Mouse (Mus musculus) midbrain, postnatal 0 days (tissue): Measurements from ENCODE around the gene Naa15. TPM values are rescaled to one million over a fixed set of nuclear protein-coding genes. Genes with fewer than 3 reads are reported as not detected.
"Not testable (repeated sequence)": the region's sequence is repeated elsewhere in the genome, so short reads cannot be mapped to it uniquely, and the experiment has no call there.

ENCODE experiments used
- ATAC-seq: fragments of 200-750 bp; cut with Nextera tagmentation; 2 replicates; pipeline ENCODE4 v1.8.0; 2017; ENCODE audit warnings: moderate number of reproducible peaks, mild to moderate bottlenecking, moderate TSS enrichment, moderate library complexity; ENCODE audit not compliant: low FRiP score
- DNase-seq: peaks from one replicate; pipeline ENCODE4 v3.0.0-alpha.2; 2015; ENCODE audit warnings: low spot score
- H3K27ac ChIP-seq: fragments of 300-500 bp; sonication (generic); 2 replicates; pipeline ENCODE4 v1.5.1; 2014; ENCODE audit warnings: low read depth, mild to moderate bottlenecking, low read length, mixed read lengths
- H3K27me3 ChIP-seq: fragments of 300-500 bp; sonication (generic); 2 replicates; pipeline ENCODE4 v1.6.1; 2014; ENCODE audit warnings: low read length, control low read depth, mixed read lengths; ENCODE audit not compliant: insufficient read depth
- H3K36me3 ChIP-seq: fragments of 300-500 bp; sonication (generic); 2 replicates; pipeline ENCODE4 v1.6.1; 2014; ENCODE audit warnings: low read length, control low read depth, mixed read lengths; ENCODE audit not compliant: insufficient read depth
- H3K4me1 ChIP-seq: fragments of 300-500 bp; sonication (generic); 2 replicates; pipeline ENCODE4 v1.6.1; 2014; ENCODE audit warnings: mild to moderate bottlenecking, control low read depth, antibody characterized with exemption, low read length, mixed read lengths; ENCODE audit not compliant: insufficient read depth
- H3K4me2 ChIP-seq: fragments of 300-500 bp; sonication (generic); 2 replicates; pipeline ENCODE4 v1.6.1; 2014; ENCODE audit warnings: low read depth, mild to moderate bottlenecking, low read length, mixed read lengths; ENCODE audit not compliant: poor library complexity, severe bottlenecking
- H3K4me3 ChIP-seq: fragments of 300-500 bp; sonication (generic); 2 replicates; pipeline ENCODE4 v1.5.1; 2014; ENCODE audit warnings: low read depth, mild to moderate bottlenecking, low read length, moderate library complexity
- H3K9ac ChIP-seq: fragments of 300-500 bp; sonication (generic); replicated peaks from 2 replicates; pipeline ENCODE4 v1.6.1; 2014; ENCODE audit warnings: mild to moderate bottlenecking, low read length, moderate library complexity, mixed read lengths; ENCODE audit not compliant: poor library complexity, severe bottlenecking
- H3K9me3 ChIP-seq: fragments of 300-500 bp; sonication (generic); 2 replicates; pipeline ENCODE4 v1.6.1; 2016; ENCODE audit warnings: low read length, control low read depth
- CTCF ChIP-seq: IDR thresholded peaks from 2 replicates; pipeline ENCODE4 v1.5.1; 2016; ENCODE audit warnings: antibody characterized with exemption, mild to moderate bottlenecking
- WGBS: fragments of 180-500 bp; shearing (Covaris S2); extraction: QIAGEN DNeasy Blood & Tissue Kit; methylation state at CpG from one replicate; pipeline ENCODE4 v1.1.7; 2014; 5-methylcytosine and 5-hydroxymethylcytosine counted together
- polyA plus RNA-seq: library from polyadenylated mRNA; unstranded; fragments of >200 nt; fragmentation: Nextera tagmentation; extraction: Ambion mirVana; gene quantifications from 2 replicates; pipeline ENCODE4 v1.2.1, GENCODE M21; 2015
- total RNA-seq: library from RNA; depleted of rRNA; stranded (reverse); fragments of >200 nt; gene quantifications from 2 replicates; pipeline ENCODE4 v1.2.3, GENCODE M21; 2014

Gene Naa15
- total and polyA plus RNA-seq, 2 experiments from 2014 or later, result 19.5 to 29.7 TPM

- Histone ChIP-seq H3K27me3 (peaks cover 3% of the 10 kb centered on the region; the same call in 1 of the 2 replicates), H3K9me3 (no peaks in the 10 kb centered on the region), H3K4me1 (peaks cover 3% of the 10 kb centered on the region; the same call in 1 of the 2 replicates), H3K9ac (no peak overlapping the region), H3K4me2 (no peak overlapping the region), H3K27ac (no peak overlapping the region), H3K4me3 (no peak overlapping the region), H3K36me3 (no peaks in the 10 kb centered on the region)
- ATAC-seq (no peak), DNase-seq (no peak)
- no peak for TF ChIP-seq CTCF
- 84% methylated on average over 5 of the region's 5 CpGs for WGBS
These were observed 23.9 kb upstream of the Naa15 start for GRCm38 (mm10) chr3:51391095-51391494.

GRCm38 (mm10) chr3:51391591-51391990 is 23.4 kb upstream of the Naa15 start:
- no peak for ATAC-seq
- no peak overlapping the region for H3K4me3 ChIP-seq
- no peaks in the 10 kb centered on the region for H3K9me3 ChIP-seq
- H3K36me3 ChIP-seq, result no peaks in the 10 kb centered on the region
- TF ChIP-seq CTCF, result no peak
- no peak overlapping the region for H3K4me2 ChIP-seq
- no peak overlapping the region for H3K9ac ChIP-seq
- 97% methylated on average over 5 of the region's 5 CpGs for WGBS
- no peak overlapping the region for H3K27ac ChIP-seq
- H3K27me3 ChIP-seq, result peaks cover 8% of the 10 kb centered on the region; the same call in 1 of the 2 replicates
- no peak for DNase-seq
- peaks cover 3% of the 10 kb centered on the region; the same call in 1 of the 2 replicates for H3K4me1 ChIP-seq

GRCm38 (mm10) chr3:51393018-51393417 is 21.9 kb upstream of the Naa15 start:
- not testable (repeated sequence) for H3K9me3 ChIP-seq

GRCm38 (mm10) chr3:51393651-51394050 is 21.3 kb upstream of the Naa15 start:
- 94% methylated on average over 2 of the region's 2 CpGs for WGBS
- TF ChIP-seq CTCF, result no peak
- DNase-seq (no peak), ATAC-seq (no peak)
- H3K36me3 ChIP-seq, result no peaks in the 10 kb centered on the region
- H3K4me3 ChIP-seq, result no peak overlapping the region
- H3K4me2 ChIP-seq, result no peak overlapping the region
- no peaks in the 10 kb centered on the region for H3K9me3 ChIP-seq
- peaks cover 3% of the 10 kb centered on the region; the same call in 1 of the 2 replicates for H3K4me1 ChIP-seq
- no peak overlapping the region for H3K27ac ChIP-seq
- no peak overlapping the region for H3K9ac ChIP-seq
- peaks cover 12% of the 10 kb centered on the region; the same call in 1 of the 2 replicates for H3K27me3 ChIP-seq

More at GRCm38 (mm10) chr3:51393018-51393417, 21.9 kb upstream of the Naa15 start:
- not testable (repeated sequence) for H3K9ac ChIP-seq, DNase-seq, H3K27ac ChIP-seq, H3K4me2 ChIP-seq, H3K4me3 ChIP-seq, H3K36me3 ChIP-seq, H3K27me3 ChIP-seq, ATAC-seq, H3K4me1 ChIP-seq
- WGBS, result over 99% methylated on average over 3 of the region's 3 CpGs

- no peak for ATAC-seq
- H3K4me3 ChIP-seq, result no peak overlapping the region
- no peaks in the 10 kb centered on the region for H3K36me3 ChIP-seq
- peaks cover 13% of the 10 kb centered on the region; the same call in 1 of the 2 replicates for H3K27me3 ChIP-seq
- 51% methylated on average over 3 of the region's 3 CpGs for WGBS
- no peak overlapping the region for H3K27ac ChIP-seq
- no peak overlapping the region for H3K9ac ChIP-seq
- DNase-seq, result no peak
- H3K4me1 ChIP-seq, result 0 out of 2 replicates have a peak, but pooled peaks cover 3% of the 10 kb centered on the region
- no peak for TF ChIP-seq CTCF
- H3K9me3 ChIP-seq, result no peaks in the 10 kb centered on the region
- no peak overlapping the region for H3K4me2 ChIP-seq
These were observed 20.1 kb upstream of the Naa15 start for GRCm38 (mm10) chr3:51394881-51395280.

GRCm38 (mm10) chr3:51395461-51396145 is 19.3 kb upstream of the Naa15 start:
- H3K4me2 ChIP-seq, result no peak overlapping the region

More at GRCm38 (mm10) chr3:51395461-51396145, 19.3 kb upstream of the Naa15 start:
- DNase-seq (no peak), ATAC-seq (no peak)
- Histone ChIP-seq H3K4me1 (0 out of 2 replicates have a peak, but pooled peaks cover 3% of the 10 kb centered on the region), H3K27ac (no peak overlapping the region), H3K27me3 (peaks cover 13% of the 10 kb centered on the region; the same call in 1 of the 2 replicates), H3K4me3 (no peak overlapping the region), H3K9ac (no peak overlapping the region), H3K9me3 (no peaks in the 10 kb centered on the region), H3K36me3 (no peaks in the 10 kb centered on the region)
- TF ChIP-seq CTCF, result no peak
- 18% methylated on average over 19 of the region's 19 CpGs for WGBS
